Mouse (Mus musculus): ENCODE data around the gene Pafah2. TPM values are rescaled to one million over a fixed set of nuclear protein-coding genes. Genes with fewer than 3 reads are reported as not detected.
"Not testable (repeated sequence)": the region's sequence is repeated elsewhere in the genome, so short reads cannot be mapped to it uniquely, and the experiment has no call there.

Pafah2 gene
- polyA plus RNA-seq, 2 experiments from 2014 or later, result 0.70 to 0.90 TPM

GRCm38 (mm10) chr4:134374306-134374705 is 21.8 kb upstream of the Pafah2 start:
- no peak for ATAC-seq

GRCm38 (mm10) chr4:134378089-134378615 is 18.0 kb upstream of the Pafah2 start:
- ATAC-seq, result no peak

GRCm38 (mm10) chr4:134379510-134379909 is 16.6 kb upstream of the Pafah2 start:
- ATAC-seq, result no peak

GRCm38 (mm10) chr4:134383750-134384149 is 12.4 kb upstream of the Pafah2 start, which contains the start of gene Extl1:
TSS of gene Extl1 (minus strand) at chr4:134383850.
- ATAC-seq, result not testable (repeated sequence)

- no peak for ATAC-seq
Measured at GRCm38 (mm10) chr4:134387268-134387667, 8.9 kb upstream of the Pafah2 start.

- no peak for ATAC-seq
Measured at GRCm38 (mm10) chr4:134388397-134388796, 7.7 kb upstream of the Pafah2 start.

GRCm38 (mm10) chr4:134391636-134392035 is 4.5 kb upstream of the Pafah2 start:
- no peak for ATAC-seq

- no peak for ATAC-seq
Measured at GRCm38 (mm10) chr4:134392595-134392994, 3.5 kb upstream of the Pafah2 start.

- ATAC-seq, result no peak
Measured at GRCm38 (mm10) chr4:134393026-134393425, 3.1 kb upstream of the Pafah2 start.

- ATAC-seq, result no peak
Measured at GRCm38 (mm10) chr4:134395142-134395541, 978 bp upstream of the Pafah2 start.

- no peak for ATAC-seq
Measured at GRCm38 (mm10) chr4:134397121-134397520, 1.0 kb downstream of the Pafah2 start.

GRCm38 (mm10) chr4:134397732-134398131 is 1.6 kb downstream of the Pafah2 start:
- no peak for ATAC-seq

GRCm38 (mm10) chr4:134400206-134400605 is 4.1 kb downstream of the Pafah2 start:
- ATAC-seq, result no peak

GRCm38 (mm10) chr4:134401181-134401661 is 5.1 kb downstream of the Pafah2 start:
- ATAC-seq, result no peak

GRCm38 (mm10) chr4:134401856-134402570 is 5.9 kb downstream of the Pafah2 start:
- no peak for ATAC-seq

GRCm38 (mm10) chr4:134402571-134403262 is 6.6 kb downstream of the Pafah2 start:
- no peak for ATAC-seq

- ATAC-seq, result no peak
Measured at GRCm38 (mm10) chr4:134403721-134404120, 7.6 kb downstream of the Pafah2 start.

GRCm38 (mm10) chr4:134409286-134409685 is 13.2 kb downstream of the Pafah2 start:
- no peak for ATAC-seq

- no peak for ATAC-seq
Measured at GRCm38 (mm10) chr4:134416177-134416576, 20.1 kb downstream of the Pafah2 start.

- no peak for ATAC-seq
Measured at GRCm38 (mm10) chr4:134416602-134417001, 20.5 kb downstream of the Pafah2 start.

- no peak for ATAC-seq
Measured at GRCm38 (mm10) chr4:134417111-134417510, 21.0 kb downstream of the Pafah2 start.

- no peak for ATAC-seq
Measured at GRCm38 (mm10) chr4:134421971-134422370, 25.9 kb downstream of the Pafah2 start.

- no peak for ATAC-seq
Measured at GRCm38 (mm10) chr4:134423949-134424348, 27.8 kb downstream of the Pafah2 start.

GRCm38 (mm10) chr4:134425088-134425487 is 29.0 kb downstream of the Pafah2 start:
- no peak for ATAC-seq

Data from activated CD4-positive, CD25-positive, alpha-beta regulatory T cell, adult 4 months (primary cell).